Mouse (Mus musculus) limb, embryonic 13.5 days (tissue): ENCODE measurements around the gene Pkd1l3. TPM values are rescaled to one million over a fixed set of nuclear protein-coding genes. Genes with fewer than 3 reads are reported as not detected.

ENCODE experiments used
- ATAC-seq: fragments of 200-750 bp; cut with Nextera tagmentation; 2 replicates; pipeline ENCODE4 v1.8.0; 2017; ENCODE audit warnings: low read depth, moderate number of reproducible peaks, moderate TSS enrichment; ENCODE audit not compliant: low FRiP score
- H3K27ac ChIP-seq: fragments of 300-500 bp; sonication (generic); 2 replicates; pipeline ENCODE4 v1.5.1; 2015; ENCODE audit warnings: inconsistent platforms, mild to moderate bottlenecking, moderate library complexity
- H3K27me3 ChIP-seq: fragments of 300-500 bp; sonication (generic); 2 replicates; pipeline ENCODE4 v1.6.1; 2015; ENCODE audit warnings: mild to moderate bottlenecking, inconsistent platforms
- H3K36me3 ChIP-seq: fragments of 300-500 bp; sonication (generic); 2 replicates; pipeline ENCODE4 v1.6.1; 2015; ENCODE audit warnings: inconsistent platforms, mild to moderate bottlenecking, moderate library complexity
- H3K4me1 ChIP-seq: fragments of 300-500 bp; sonication (generic); 2 replicates; pipeline ENCODE4 v1.6.1; 2015; ENCODE audit warnings: inconsistent platforms
- H3K4me2 ChIP-seq: fragments of 300-500 bp; sonication (generic); replicated peaks from 2 replicates; pipeline ENCODE4 v1.6.1; 2015; ENCODE audit warnings: inconsistent platforms, mild to moderate bottlenecking, moderate library complexity
- H3K4me3 ChIP-seq: fragments of 300-500 bp; sonication (generic); 2 replicates; pipeline ENCODE4 v1.5.1; 2015; ENCODE audit warnings: moderate library complexity, mild to moderate bottlenecking, inconsistent platforms
- H3K9ac ChIP-seq: fragments of 300-500 bp; sonication (generic); 2 replicates; pipeline ENCODE4 v1.6.1; 2015; ENCODE audit warnings: mild to moderate bottlenecking, inconsistent platforms
- H3K9me3 ChIP-seq: fragments of 300-500 bp; sonication (generic); 2 replicates; pipeline ENCODE4 v1.6.1; 2016; ENCODE audit warnings: inconsistent platforms
- WGBS: fragments of 180-500 bp; shearing (Covaris S2); methylation state at CpG from one replicate; pipeline ENCODE4 v1.1.7; 2015; 5-methylcytosine and 5-hydroxymethylcytosine counted together
- polyA plus RNA-seq: library from polyadenylated mRNA; unstranded; fragments of >200 nt; fragmentation: Nextera tagmentation; extraction: Ambion mirVana; gene quantifications from 2 replicates; pipeline ENCODE4 v1.2.1, GENCODE M21; 2015

Gene Pkd1l3
- polyA plus RNA-seq, 1 experiment from 2014 or later = 0.10 TPM

DNA sequence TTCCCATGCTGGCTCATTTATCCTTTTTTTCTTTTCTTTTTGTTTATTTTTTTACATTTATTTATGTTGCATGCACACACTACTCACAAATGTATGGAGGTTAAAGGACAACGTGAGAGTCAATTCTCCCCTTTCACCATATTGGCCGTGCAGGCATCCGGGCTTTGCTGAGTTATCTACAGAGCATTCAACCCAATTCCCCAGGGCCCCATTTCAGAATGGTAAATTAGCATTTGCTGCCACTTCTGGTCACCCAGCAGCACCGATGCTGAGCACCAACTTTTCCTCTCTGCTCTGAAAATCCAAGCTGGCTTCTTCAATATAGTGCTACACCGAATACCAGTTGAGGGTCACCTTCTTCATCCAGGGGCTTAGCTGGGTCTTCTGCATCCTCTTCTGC is 24.5 kb downstream of the Pkd1l3 start:
- Histone ChIP-seq H3K36me3 (no peaks in the 10 kb centered on the region), H3K9ac (no peak overlapping the region), H3K4me3 (no peak overlapping the region), H3K4me2 (no peak overlapping the region), H3K27ac (no peak overlapping the region), H3K9me3 (no peaks in the 10 kb centered on the region), H3K27me3 (no peaks in the 10 kb centered on the region), H3K4me1 (no peaks in the 10 kb centered on the region)
- ATAC-seq = no peak
- WGBS = 80% methylated on average over 5 of the region's 5 CpGs

DNA sequence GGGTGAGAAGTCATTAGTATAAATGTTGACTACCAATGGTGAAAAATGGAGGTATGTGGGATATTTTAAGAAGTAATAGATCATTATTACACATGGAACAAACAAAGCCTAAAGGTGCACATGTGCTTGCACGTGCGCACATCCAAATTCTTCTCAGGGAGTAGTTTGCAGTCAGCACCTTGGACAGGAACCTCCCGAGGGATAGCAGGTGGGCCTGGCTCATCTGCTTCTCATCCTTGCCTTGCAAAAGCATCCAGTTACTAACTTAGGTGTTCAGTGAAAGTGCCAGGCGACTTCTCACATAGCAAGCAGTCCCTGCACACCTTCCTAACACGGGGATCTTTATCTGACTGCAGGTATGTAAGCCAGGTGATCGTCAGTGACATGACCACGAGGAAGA is 26.1 kb downstream of the Pkd1l3 start:
- Histone ChIP-seq H3K4me2 (no peak overlapping the region), H3K36me3 (no peaks in the 10 kb centered on the region), H3K4me3 (no peak overlapping the region), H3K9ac (no peak overlapping the region), H3K27ac (no peak overlapping the region), H3K4me1 (no peaks in the 10 kb centered on the region), H3K27me3 (no peaks in the 10 kb centered on the region), H3K9me3 (no peaks in the 10 kb centered on the region)
- WGBS = 61% methylated on average over 7 of the region's 7 CpGs
- no peak for ATAC-seq

DNA sequence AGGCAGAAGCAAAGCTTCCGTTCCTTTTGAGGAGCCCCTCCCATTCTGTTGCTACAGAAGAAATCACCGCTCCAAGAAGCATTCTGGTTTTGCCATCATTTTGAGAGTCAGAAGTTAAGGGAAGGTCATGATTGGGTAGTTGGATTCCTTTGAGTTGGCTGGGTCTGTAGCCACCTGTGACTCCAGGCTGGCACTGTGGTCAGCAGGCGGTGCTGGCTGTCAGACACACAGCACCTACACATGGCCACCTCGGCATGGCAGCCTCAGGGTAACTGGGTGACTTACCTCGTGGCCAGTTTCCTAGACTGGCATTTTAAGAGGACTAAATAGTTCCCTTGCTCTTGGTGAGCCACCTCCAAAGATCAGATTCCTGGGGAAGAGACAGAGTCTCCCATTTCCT is 26.9 kb downstream of the Pkd1l3 start:
- no peak for ATAC-seq

DNA sequence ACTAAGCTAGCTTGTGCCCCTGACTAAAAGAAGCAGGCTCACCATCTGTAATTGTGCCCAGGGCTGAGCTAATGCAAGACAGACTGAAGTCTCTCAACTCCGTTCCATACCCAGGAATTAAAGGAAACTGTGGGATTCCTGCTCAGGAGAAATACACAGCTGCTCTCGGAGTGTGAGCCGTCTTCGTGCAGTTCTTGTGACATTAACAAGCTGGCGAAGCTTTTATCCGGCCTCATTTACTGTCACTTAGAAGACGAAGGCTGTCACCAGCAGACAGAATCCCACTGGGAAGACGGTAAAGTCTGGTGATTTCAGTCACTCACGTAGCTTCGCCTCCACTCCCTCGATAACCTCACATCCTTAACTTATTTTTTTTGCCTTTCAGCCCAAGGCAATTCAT is 33.0 kb downstream of the Pkd1l3 start:
- no peaks in the 10 kb centered on the region for H3K27me3 ChIP-seq
- no peak overlapping the region for H3K4me3 ChIP-seq
- H3K4me2 ChIP-seq = no peak overlapping the region
- H3K36me3 ChIP-seq = no peaks in the 10 kb centered on the region
- 54% methylated on average over 11 of the region's 11 CpGs for WGBS
- H3K4me1 ChIP-seq = no peaks in the 10 kb centered on the region
- H3K9ac ChIP-seq = no peak overlapping the region
- ATAC-seq = no peak
- H3K9me3 ChIP-seq = no peaks in the 10 kb centered on the region
- no peak overlapping the region for H3K27ac ChIP-seq

More for the DNA sequence above, 26.9 kb downstream of the Pkd1l3 start:
- Histone ChIP-seq H3K9me3 (no peaks in the 10 kb centered on the region), H3K27me3 (no peaks in the 10 kb centered on the region), H3K4me3 (no peak overlapping the region), H3K9ac (no peak overlapping the region), H3K4me1 (no peaks in the 10 kb centered on the region), H3K4me2 (no peak overlapping the region), H3K27ac (no peak overlapping the region), H3K36me3 (no peaks in the 10 kb centered on the region)
- WGBS = 78% methylated on average over 5 of the region's 5 CpGs

DNA sequence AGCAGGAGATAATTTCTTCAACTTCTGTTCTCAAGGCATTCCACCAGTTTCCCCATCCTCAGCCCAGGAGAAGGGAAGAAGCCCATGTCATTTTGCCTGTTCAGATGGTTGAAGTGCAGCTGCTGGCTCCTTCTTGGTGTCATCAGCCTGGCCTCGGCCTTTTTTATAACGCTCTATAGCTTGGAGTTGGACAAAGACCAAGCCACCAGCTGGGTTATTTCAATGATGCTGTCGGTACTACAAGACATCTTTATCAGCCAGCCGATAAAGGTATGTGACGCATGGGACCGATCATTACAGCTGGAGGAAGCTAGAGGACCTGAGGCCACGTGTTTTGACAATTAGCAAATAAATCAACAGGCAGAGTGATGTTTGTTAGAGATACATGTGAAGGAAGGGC is 34.2 kb downstream of the Pkd1l3 start:
- no peaks in the 10 kb centered on the region for H3K9me3 ChIP-seq
- no peak overlapping the region for H3K4me2 ChIP-seq
- ATAC-seq = no peak
- H3K4me1 ChIP-seq = no peaks in the 10 kb centered on the region
- no peak overlapping the region for H3K9ac ChIP-seq
- WGBS = 74% methylated on average over 7 of the region's 7 CpGs
- H3K27ac ChIP-seq = no peak overlapping the region
- no peaks in the 10 kb centered on the region for H3K27me3 ChIP-seq
- no peak overlapping the region for H3K4me3 ChIP-seq
- no peaks in the 10 kb centered on the region for H3K36me3 ChIP-seq

DNA sequence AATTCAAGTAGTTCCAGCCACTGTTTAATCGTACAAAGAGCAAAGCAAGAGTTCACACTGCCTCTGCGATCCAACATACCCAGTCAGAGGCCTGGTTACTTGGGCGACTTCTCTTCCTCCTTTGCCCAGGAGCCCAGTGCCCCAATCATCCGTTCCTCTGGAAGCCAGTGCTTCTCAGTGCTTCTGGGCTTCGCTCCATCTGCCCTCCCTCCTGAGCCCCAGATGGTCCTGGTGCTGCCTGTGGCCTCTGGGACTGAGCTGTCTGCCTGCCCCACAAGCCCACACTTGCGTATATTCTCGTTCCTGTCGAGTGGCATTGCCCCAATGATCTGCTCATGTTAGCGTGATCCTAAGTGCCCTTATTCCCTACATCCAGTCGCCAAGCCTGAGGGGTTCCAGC is 36.5 kb downstream of the Pkd1l3 start:
- Histone ChIP-seq H3K9ac (no peak overlapping the region), H3K4me3 (no peak overlapping the region), H3K9me3 (no peaks in the 10 kb centered on the region), H3K27ac (no peak overlapping the region), H3K4me1 (no peaks in the 10 kb centered on the region), H3K27me3 (no peaks in the 10 kb centered on the region), H3K36me3 (no peaks in the 10 kb centered on the region), H3K4me2 (no peak overlapping the region)
- WGBS = 77% methylated on average over 10 of the region's 10 CpGs
- ATAC-seq = no peak

DNA sequence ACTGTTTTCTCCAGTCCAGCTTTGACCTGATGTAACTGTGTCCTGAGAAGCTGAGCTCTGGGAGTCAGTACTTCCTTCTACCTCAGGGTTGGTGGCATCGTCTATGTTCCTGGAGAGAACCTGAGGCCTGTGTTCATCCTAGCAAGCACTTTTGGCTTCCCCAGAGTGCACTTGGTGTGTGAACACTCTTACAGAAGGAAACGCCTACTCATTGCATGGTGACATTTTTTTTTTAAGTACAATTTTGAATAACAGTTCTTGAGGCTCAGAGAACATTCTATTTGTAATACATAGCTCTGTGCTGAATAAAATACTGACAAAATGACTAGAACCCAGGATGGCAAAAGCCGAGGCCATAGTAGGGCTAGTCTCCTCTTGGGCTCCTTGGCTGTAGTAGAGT is 42.5 kb downstream of the Pkd1l3 start:
- 83% methylated on average over 3 of the region's 3 CpGs for WGBS

DNA sequence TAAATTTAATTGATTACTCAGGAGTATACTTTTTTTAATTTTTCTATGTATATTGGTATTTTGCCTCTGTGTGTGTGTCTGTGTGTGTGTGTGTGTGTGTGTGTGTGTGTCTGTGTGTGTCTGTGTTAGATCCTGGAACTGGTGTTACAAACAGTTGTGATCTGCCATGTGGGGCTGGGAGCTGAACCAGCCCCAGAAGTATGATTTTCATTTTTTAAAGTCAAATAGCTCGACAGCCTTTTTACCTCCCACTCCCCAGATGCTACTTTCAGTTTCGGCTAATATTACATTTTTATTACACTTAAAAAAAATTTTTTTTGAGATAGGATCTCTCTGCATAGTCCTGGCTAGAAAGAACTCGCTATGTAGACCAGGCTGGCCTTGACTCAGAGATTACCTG is 48.0 kb downstream of the Pkd1l3 start:
- H3K4me3 ChIP-seq = no peak overlapping the region
- 72% methylated on average over 3 of the region's 3 CpGs for WGBS
- no peak overlapping the region for H3K27ac ChIP-seq
- no peak for ATAC-seq
- no peak overlapping the region for H3K9ac ChIP-seq
- H3K36me3 ChIP-seq = peaks cover 11% of the 10 kb centered on the region
- no peak overlapping the region for H3K4me2 ChIP-seq
- H3K4me1 ChIP-seq = no peaks in the 10 kb centered on the region
- no peaks in the 10 kb centered on the region for H3K9me3 ChIP-seq
- no peaks in the 10 kb centered on the region for H3K27me3 ChIP-seq

More for the DNA sequence above, 42.5 kb downstream of the Pkd1l3 start:
- no peak for ATAC-seq
- no peak overlapping the region for H3K27ac ChIP-seq
- no peak overlapping the region for H3K4me2 ChIP-seq
- H3K36me3 ChIP-seq = no peaks in the 10 kb centered on the region
- no peaks in the 10 kb centered on the region for H3K27me3 ChIP-seq
- no peak overlapping the region for H3K9ac ChIP-seq
- H3K9me3 ChIP-seq = no peaks in the 10 kb centered on the region
- no peak overlapping the region for H3K4me3 ChIP-seq
- no peaks in the 10 kb centered on the region for H3K4me1 ChIP-seq

DNA sequence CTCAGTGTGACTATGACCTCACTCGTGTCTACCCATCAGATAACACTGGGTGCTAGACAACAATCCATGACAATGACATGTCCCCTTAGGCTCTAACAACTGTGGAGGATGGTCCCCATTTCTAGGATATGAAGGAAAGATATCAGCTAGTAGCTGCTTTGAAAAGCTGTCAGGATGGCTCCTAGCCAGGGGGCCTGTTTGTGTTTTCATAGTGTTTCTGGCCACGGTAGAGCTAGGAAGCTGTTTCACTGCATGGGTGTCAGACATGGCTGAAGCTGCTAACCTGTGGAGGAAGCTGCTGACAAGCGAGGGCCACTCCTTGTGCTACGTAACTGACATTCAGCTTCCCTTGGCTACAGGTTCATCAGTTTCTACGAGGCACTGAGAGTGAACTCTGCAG is 52.3 kb downstream of the Pkd1l3 start:
- no peaks in the 10 kb centered on the region for H3K9me3 ChIP-seq
- peaks cover 52% of the 10 kb centered on the region for H3K36me3 ChIP-seq
- WGBS = 82% methylated on average over 5 of the region's 5 CpGs
- H3K4me2 ChIP-seq = no peak overlapping the region
- no peaks in the 10 kb centered on the region for H3K27me3 ChIP-seq
- H3K27ac ChIP-seq = no peak overlapping the region
- H3K4me1 ChIP-seq = no peaks in the 10 kb centered on the region
- H3K4me3 ChIP-seq = no peak overlapping the region
- ATAC-seq = no peak
- no peak overlapping the region for H3K9ac ChIP-seq

DNA sequence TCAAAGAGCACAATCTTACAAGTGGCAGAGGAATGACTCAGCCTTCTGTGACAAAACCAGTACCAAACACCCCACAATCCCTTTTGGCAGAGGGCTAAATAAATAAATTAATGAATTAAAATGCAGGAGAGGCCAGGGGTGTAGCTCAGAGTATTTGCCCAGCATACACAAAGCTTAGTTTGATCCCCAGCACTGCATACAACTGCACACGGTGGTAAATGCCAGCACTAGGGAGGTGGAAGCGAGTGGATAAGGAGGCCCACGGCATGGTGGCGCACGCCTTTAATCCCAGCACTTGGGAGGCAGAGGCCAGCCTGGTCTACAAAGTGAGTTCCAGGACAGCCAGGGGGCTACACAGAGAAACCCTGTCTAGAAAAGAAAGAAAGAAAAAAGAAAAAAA is 58.3 kb downstream of the Pkd1l3 start:
- WGBS = 94% methylated on average over 5 of the region's 5 CpGs
- H3K4me2 ChIP-seq = no peak overlapping the region
- no peaks in the 10 kb centered on the region for H3K27me3 ChIP-seq
- no peak overlapping the region for H3K9ac ChIP-seq
- no peaks in the 10 kb centered on the region for H3K4me1 ChIP-seq
- peaks cover 98% of the 10 kb centered on the region for H3K36me3 ChIP-seq
- no peak overlapping the region for H3K4me3 ChIP-seq
- no peaks in the 10 kb centered on the region for H3K9me3 ChIP-seq
- ATAC-seq = no peak
- H3K27ac ChIP-seq = no peak overlapping the region

DNA sequence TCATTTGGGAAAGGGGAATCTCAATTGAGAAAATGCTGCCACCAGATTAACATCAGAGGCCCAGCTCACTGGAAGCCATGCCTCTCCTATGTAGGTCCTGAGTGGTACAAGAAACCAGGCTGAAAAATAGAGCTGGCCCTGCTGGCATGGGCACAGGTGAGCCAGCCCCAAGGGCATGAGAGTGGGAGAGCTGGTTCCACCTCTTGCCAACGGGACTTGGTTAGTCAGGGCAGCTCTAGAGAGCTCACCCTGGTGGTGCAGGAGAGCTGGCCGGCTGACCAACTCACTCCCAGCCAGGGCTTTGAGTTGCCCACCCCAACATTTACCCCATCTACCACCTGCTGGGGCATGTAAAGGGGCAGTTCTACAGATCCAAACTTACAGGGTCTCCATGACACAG is 59.3 kb downstream of the Pkd1l3 start:
- Histone ChIP-seq H3K27ac (no peak overlapping the region), H3K4me1 (no peaks in the 10 kb centered on the region), H3K4me3 (no peak overlapping the region), H3K9me3 (no peaks in the 10 kb centered on the region), H3K36me3 (peaks cover 100% of the 10 kb centered on the region), H3K9ac (no peak overlapping the region), H3K4me2 (no peak overlapping the region), H3K27me3 (no peaks in the 10 kb centered on the region)
- 89% methylated on average over 2 of the region's 2 CpGs for WGBS
- ATAC-seq = no peak

DNA sequence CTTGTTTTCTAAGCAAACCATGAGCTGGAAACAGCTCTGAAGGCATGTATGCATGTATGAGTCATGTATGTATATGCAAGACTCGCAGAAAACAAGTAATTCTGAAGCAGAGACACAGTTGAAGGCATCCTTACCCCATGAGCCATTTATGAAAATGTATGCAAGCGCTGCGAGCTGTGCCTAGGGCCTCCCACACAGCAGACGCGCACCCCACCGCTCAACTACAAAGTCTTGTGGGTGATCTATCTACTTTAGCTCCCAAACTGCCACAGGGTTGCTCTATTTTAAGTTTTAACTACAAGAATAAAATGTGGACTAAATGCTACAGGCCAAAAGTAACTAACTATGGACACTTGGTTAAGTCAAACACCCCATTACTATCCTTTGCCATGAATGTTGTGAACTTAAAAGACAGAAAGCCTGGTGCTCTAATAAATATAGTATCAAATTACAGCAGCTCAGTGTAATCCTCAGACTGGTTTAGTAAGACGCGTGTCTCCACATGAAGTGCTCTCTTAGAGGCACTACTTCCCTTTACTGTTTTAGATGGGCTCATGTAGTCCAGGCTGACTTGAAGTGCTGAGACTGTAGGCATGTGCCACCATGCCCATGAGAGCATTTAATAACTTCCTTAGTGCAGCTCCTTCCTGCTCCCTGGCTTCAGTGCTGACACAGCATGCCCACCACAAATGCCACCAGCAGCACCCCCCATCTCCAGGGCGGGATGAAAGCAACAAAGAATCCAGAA is 61.8 kb downstream of the Pkd1l3 start:
- no peaks in the 10 kb centered on the region for H3K9me3 ChIP-seq
- ATAC-seq = no peak
- no peak overlapping the region for H3K27ac ChIP-seq
- H3K4me3 ChIP-seq = no peak overlapping the region
- no peaks in the 10 kb centered on the region for H3K27me3 ChIP-seq
- H3K9ac ChIP-seq = no peak overlapping the region
- WGBS = 91% methylated on average over 9 of the region's 9 CpGs
- H3K36me3 ChIP-seq = peaks cover 96% of the 10 kb centered on the region
- H3K4me1 ChIP-seq = no peaks in the 10 kb centered on the region
- H3K4me2 ChIP-seq = no peak overlapping the region

DNA sequence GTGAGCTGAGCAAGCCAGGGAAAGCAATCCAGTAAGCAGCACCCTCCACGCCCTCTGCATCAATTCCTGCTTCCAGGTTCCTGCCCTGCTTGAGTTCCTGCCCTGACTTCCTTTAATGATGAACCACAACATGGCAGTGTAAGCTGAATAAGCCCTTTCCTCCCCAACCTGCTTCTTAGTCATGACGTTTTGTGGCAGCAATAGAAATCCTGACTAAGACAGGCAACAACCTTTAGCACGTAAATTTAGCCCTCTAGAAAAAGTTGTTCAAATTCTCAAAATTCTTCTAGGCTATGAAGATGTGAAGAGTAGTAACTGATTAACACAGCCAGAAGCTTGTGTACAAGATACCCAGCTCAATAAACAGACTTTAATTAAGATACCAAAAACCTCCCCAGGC is 67.2 kb downstream of the Pkd1l3 start:
- 82% methylated on average over 3 of the region's 3 CpGs for WGBS
- Histone ChIP-seq H3K9ac (no peak overlapping the region), H3K9me3 (no peaks in the 10 kb centered on the region), H3K36me3 (peaks cover 69% of the 10 kb centered on the region), H3K4me3 (no peak overlapping the region), H3K27me3 (no peaks in the 10 kb centered on the region), H3K4me2 (no peak overlapping the region), H3K27ac (no peak overlapping the region), H3K4me1 (no peaks in the 10 kb centered on the region)
- no peak for ATAC-seq
